Mouse (Mus musculus) midbrain, embryonic 15.5 days (tissue): ENCODE results near the gene Zdhhc23. TPM values are rescaled to one million over a fixed set of nuclear protein-coding genes. Genes with fewer than 3 reads are reported as not detected.

ENCODE experiments used
- ATAC-seq: fragments of 200-750 bp; cut with Nextera tagmentation; replicated peaks from 2 replicates; pipeline ENCODE4 v1.8.0; 2017; ENCODE audit warnings: moderate TSS enrichment
- H3K27ac ChIP-seq: fragments of 300-500 bp; sonication (generic); 2 replicates; pipeline ENCODE4 v1.5.1; 2015; ENCODE audit warnings: mild to moderate bottlenecking, inconsistent platforms
- H3K27me3 ChIP-seq: fragments of 300-500 bp; sonication (generic); replicated peaks from 2 replicates; pipeline ENCODE4 v1.6.1; 2015; ENCODE audit warnings: inconsistent platforms
- H3K36me3 ChIP-seq: fragments of 300-500 bp; sonication (generic); replicated peaks from 2 replicates; pipeline ENCODE4 v1.6.1; 2015; ENCODE audit warnings: inconsistent platforms
- H3K4me1 ChIP-seq: fragments of 300-500 bp; sonication (generic); 2 replicates; pipeline ENCODE4 v1.6.1; 2015; ENCODE audit warnings: inconsistent platforms
- H3K4me2 ChIP-seq: fragments of 300-500 bp; sonication (generic); 2 replicates; pipeline ENCODE4 v1.6.1; 2015; ENCODE audit warnings: inconsistent platforms, mild to moderate bottlenecking, moderate library complexity
- H3K4me3 ChIP-seq: fragments of 300-500 bp; sonication (generic); 2 replicates; pipeline ENCODE4 v1.5.1; 2015; ENCODE audit warnings: mild to moderate bottlenecking, inconsistent platforms
- H3K9ac ChIP-seq: fragments of 300-500 bp; sonication (generic); 2 replicates; pipeline ENCODE4 v1.6.1; 2015; ENCODE audit warnings: mild to moderate bottlenecking, inconsistent platforms
- H3K9me3 ChIP-seq: fragments of 300-500 bp; sonication (generic); 2 replicates; pipeline ENCODE4 v1.6.1; 2016; ENCODE audit warnings: inconsistent platforms
- WGBS: fragments of 180-500 bp; shearing (Covaris S2); methylation state at CpG from one replicate; pipeline ENCODE4 v1.1.7; 2015; ENCODE audit warnings: mixed read lengths; 5-methylcytosine and 5-hydroxymethylcytosine counted together
- microRNA-seq: library from miRNA; unstranded; fragments of <30 nt; microRNA quantifications from one replicate; pipeline ENCODE4, GENCODE M21; 2016
- polyA plus RNA-seq: library from polyadenylated mRNA; unstranded; fragments of >200 nt; fragmentation: Nextera tagmentation; extraction: Ambion mirVana; gene quantifications from 2 replicates; pipeline ENCODE4 v1.2.1, GENCODE M21; 2015

Zdhhc23 gene
- polyA plus RNA-seq, 1 experiment from 2014 or later, result 3.7 TPM

DNA sequence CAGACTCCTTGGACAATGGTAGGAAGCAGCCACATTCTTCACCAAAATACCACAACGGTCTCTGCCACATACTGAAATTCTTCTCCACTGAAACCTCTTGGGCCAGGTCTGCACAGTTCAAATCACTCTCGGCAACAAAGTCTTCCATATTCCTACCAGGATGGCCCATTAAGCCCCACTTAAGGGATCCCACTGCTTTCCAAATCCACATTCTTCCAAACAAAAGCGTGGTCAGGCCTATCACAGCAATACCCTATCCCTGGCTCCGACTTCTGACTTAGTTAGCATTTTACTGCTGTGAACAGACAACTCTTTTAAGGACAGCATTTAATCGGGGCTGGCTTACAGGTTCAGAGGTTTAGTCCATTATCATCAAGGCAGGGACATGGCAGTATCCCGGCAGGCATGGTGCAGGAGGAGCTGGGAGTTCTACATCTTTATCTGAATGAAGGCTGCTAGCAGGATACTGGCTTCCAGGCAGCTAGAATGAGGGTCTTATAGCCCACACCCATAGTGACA lies 53.2 kb downstream of the Zdhhc23 start, which contains the start of gene Qtrt2:
Gene Qtrt2, minus strand, starts transcription at position 469 of the 519 bp plus-strand sequence.
- no peaks in the 10 kb centered on the region for H3K27me3 ChIP-seq
- WGBS, result 52% methylated on average over 6 of the region's 6 CpGs
- no peak within 1 kb of the TSS for H3K4me3 ChIP-seq
- H3K9me3 ChIP-seq, result no peaks in the 10 kb centered on the region
- H3K4me1 ChIP-seq, result peaks cover 8% of the 10 kb centered on the region; the same call in 1 of the 2 replicates
- H3K36me3 ChIP-seq, result no peaks in the 10 kb centered on the region
- H3K4me2 ChIP-seq, result no peak within 1 kb of the TSS
- no peak within 1 kb of the TSS; the same call in 1 of the 2 replicates for H3K27ac ChIP-seq
- ATAC-seq, result no peak
- H3K9ac ChIP-seq, result no peak within 1 kb of the TSS

DNA sequence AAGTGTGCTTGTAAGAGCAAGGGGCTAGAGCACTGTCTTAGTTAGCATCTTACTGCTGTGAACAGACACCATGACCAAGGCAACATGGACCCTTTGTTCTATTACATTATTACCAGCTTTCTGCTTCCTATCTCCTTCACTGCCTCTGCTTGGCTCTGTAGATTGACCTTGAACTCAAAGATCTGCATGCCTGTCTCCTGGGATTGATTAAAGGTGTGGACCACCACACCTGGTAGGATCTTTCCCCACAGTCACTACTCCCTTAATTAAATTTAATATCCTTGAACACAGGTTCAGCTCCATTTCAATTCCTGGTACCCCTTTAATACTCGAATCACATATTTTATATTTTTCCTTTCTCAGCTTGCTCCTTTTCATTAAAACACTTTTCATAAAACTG lies 53.7 kb downstream of the Zdhhc23 start:
- H3K4me2 ChIP-seq, result no peak overlapping the region
- no peak overlapping the region; the same call in 1 of the 2 replicates for H3K27ac ChIP-seq
- H3K36me3 ChIP-seq, result no peaks in the 10 kb centered on the region
- no peak overlapping the region for H3K4me3 ChIP-seq
- 92% methylated on average over 1 of the region's 1 CpGs for WGBS
- no peaks in the 10 kb centered on the region for H3K27me3 ChIP-seq
- H3K9me3 ChIP-seq, result no peaks in the 10 kb centered on the region
- peaks cover 8% of the 10 kb centered on the region; the same call in 1 of the 2 replicates for H3K4me1 ChIP-seq
- ATAC-seq, result no peak
- H3K9ac ChIP-seq, result no peak overlapping the region

DNA sequence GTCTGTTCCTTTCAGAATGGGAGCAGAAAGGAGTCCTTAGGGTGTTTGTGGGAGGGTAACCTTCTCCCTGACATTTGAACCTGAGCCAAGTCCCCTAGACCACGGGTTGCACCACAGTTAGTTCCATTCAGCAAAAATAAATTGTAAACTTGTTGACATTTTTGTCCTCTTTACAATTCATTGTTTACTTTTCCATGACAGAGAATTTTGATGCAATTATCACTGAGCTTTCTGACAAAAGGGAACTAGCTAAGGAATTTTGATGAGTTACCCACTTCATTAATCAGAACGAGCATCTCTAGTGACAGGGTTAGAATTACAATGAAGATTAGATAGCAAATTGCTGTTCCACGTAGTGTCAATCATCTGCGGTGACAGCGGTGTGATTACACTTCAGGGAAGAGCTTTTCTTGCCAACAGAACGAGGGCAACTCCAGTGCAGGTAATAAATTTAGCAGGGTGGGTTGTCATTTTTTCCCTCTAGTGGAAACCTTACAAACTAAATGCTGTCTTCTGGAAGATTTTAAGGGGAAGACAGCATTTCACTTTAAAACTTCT lies 54.5 kb downstream of the Zdhhc23 start:
- Histone ChIP-seq H3K9ac (no peak overlapping the region), H3K4me1 (peaks cover 8% of the 10 kb centered on the region; the same call in 1 of the 2 replicates), H3K27me3 (no peaks in the 10 kb centered on the region), H3K4me2 (no peak overlapping the region), H3K27ac (no peak overlapping the region), H3K9me3 (no peaks in the 10 kb centered on the region), H3K36me3 (no peaks in the 10 kb centered on the region), H3K4me3 (no peak overlapping the region)
- ATAC-seq, result no peak; the same call in 1 of the 2 replicates
- 59% methylated on average over 6 of the region's 6 CpGs for WGBS

GRCm38 (mm10) chr16:43922630-43923029 lies 57.0 kb downstream of the Zdhhc23 start:
- Histone ChIP-seq H3K4me1 (peaks cover 8% of the 10 kb centered on the region; the same call in 1 of the 2 replicates), H3K27ac (peak overlapping the region; percentile 53), H3K36me3 (no peaks in the 10 kb centered on the region), H3K4me2 (no peak overlapping the region), H3K27me3 (no peaks in the 10 kb centered on the region), H3K9me3 (no peaks in the 10 kb centered on the region), H3K4me3 (no peak overlapping the region), H3K9ac (no peak overlapping the region)
- WGBS, result 20% methylated on average over 3 of the region's 3 CpGs
- peak; percentile 46; the same call in 1 of the 2 replicates for ATAC-seq

DNA sequence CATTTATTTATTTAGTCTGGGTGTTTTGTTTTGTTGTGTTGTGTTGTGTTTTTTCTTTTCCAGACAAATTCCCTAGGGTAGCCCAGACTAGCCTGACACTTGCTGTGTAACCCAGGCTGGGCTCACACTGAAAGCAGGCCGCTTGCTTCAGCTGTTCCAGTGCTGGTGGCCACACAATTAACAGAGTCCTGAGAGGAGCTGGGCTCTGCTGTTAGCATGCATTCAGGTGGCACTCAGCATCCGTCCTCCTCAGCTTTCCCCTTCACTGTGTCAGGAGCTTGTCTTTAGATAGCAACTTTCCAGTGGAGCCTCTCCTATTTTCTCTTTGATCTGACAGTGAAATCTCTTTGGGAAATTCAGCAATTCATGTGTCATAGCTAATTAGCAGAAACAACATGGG lies 57.6 kb downstream of the Zdhhc23 start:
- Histone ChIP-seq H3K4me2 (no peak overlapping the region), H3K4me3 (no peak overlapping the region), H3K4me1 (peaks cover 8% of the 10 kb centered on the region; the same call in 1 of the 2 replicates), H3K9ac (no peak overlapping the region), H3K36me3 (no peaks in the 10 kb centered on the region), H3K27ac (peak overlapping the region; percentile 60), H3K9me3 (no peaks in the 10 kb centered on the region), H3K27me3 (no peaks in the 10 kb centered on the region)
- 24% methylated on average over 2 of the region's 2 CpGs for WGBS
- peak; percentile 76 for ATAC-seq

GRCm38 (mm10) chr16:43918867-43919266 lies 60.7 kb downstream of the Zdhhc23 start:
- Histone ChIP-seq H3K4me1 (peaks cover 8% of the 10 kb centered on the region; the same call in 1 of the 2 replicates), H3K9me3 (no peaks in the 10 kb centered on the region), H3K4me3 (no peak overlapping the region), H3K36me3 (no peaks in the 10 kb centered on the region), H3K27ac (no peak overlapping the region), H3K27me3 (no peaks in the 10 kb centered on the region), H3K9ac (no peak overlapping the region), H3K4me2 (no peak overlapping the region)
- no peak for ATAC-seq
- WGBS, result 93% methylated on average over 3 of the region's 3 CpGs

Small RNA genes lying within 50 kb of the gene (microRNA-seq; reads per million reads assigned to microRNA genes)
- not detected for gene Mir3470b

Other genes starting within 250 kb of the Zdhhc23 start
- not detected in 2 replicates for gene Drd3, start 225.8 kb downstream of the Zdhhc23 start, polyA plus RNA-seq
- 7.7 and 8.0 TPM in 2 replicates for gene Ccdc191, start 90.0 kb downstream of the Zdhhc23 start, polyA plus RNA-seq
- gene Qtrt2, start 53.0 kb downstream of the Zdhhc23 start, polyA plus RNA-seq, result 17.2 and 18.1 TPM in 2 replicates
- gene Gramd1c, start 83.6 kb upstream of the Zdhhc23 start, polyA plus RNA-seq, result 2.5 and 3.0 TPM in 2 replicates
- gene Atp6v1a, start 159.9 kb upstream of the Zdhhc23 start, polyA plus RNA-seq, result 128 and 133 TPM in 2 replicates
- gene Naa50, start 160.0 kb upstream of the Zdhhc23 start, polyA plus RNA-seq, result 58.6 and 60.8 TPM in 2 replicates
- gene Usf3, start 193.5 kb upstream of the Zdhhc23 start, polyA plus RNA-seq, result 2.8 and 2.9 TPM in 2 replicates